Mouse (Mus musculus) thymus, adult 2 months (tissue): Measurements from ENCODE around the gene Drosha.

Experiments used
- CTCF ChIP-seq: fragments of 200-500 bp; IDR thresholded peaks from 2 replicates; pipeline ENCODE4 v1.5.1; 2012; ENCODE audit warnings: mild to moderate bottlenecking, control low read depth, low read length, moderate library complexity, borderline replicate concordance; ENCODE audit not compliant: control insufficient read depth, poor library complexity, insufficient read depth; ENCODE audit errors: extremely low read depth
- POLR2A ChIP-seq: fragments of 200-500 bp; IDR thresholded peaks from 2 replicates; pipeline ENCODE4 v1.6.1; 2012; ENCODE audit warnings: mild to moderate bottlenecking, low read length, control low read depth, moderate library complexity; ENCODE audit not compliant: control insufficient read depth, poor library complexity, insufficient read depth; ENCODE audit errors: extremely low read depth

DNA sequence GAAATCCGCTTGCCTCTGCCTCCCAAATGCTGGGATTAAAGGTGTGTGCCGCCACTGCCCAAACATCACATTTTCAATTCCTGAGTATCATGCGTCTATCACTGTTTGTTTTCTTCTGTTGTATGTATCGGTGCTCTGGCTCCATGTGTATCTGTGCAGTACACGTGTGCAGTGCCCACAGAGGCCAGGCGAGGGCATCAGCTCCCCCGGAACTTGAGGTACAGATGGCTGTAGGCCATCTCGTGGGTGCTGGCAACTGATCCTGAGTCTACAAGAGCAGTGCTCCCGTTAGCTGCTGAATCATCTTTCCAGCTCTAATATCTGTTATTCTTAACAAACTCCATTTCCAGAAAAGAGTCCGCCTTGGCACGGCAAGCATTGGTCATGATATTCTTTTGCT lies 12.0 kb upstream of the Drosha start:
- TF ChIP-seq CTCF (no peak), POLR2A (no peak)
